Mouse (Mus musculus) B cell, adult 62 days (primary cell): Measurements from ENCODE around the gene Ddit4l. TPM values are rescaled to one million over a fixed set of nuclear protein-coding genes. Genes with fewer than 3 reads are reported as not detected.

Source experiments
- total RNA-seq: library from RNA; stranded (reverse); gene quantifications from 4 replicates; pipeline ENCODE4 v1.2.4, GENCODE M21; 2023

The Ddit4l gene
- total RNA-seq: not detected in 4 replicates

GRCm38 (mm10) chr3:137621312-137621711 is at the start of gene Ddit4l:
Ddit4l (plus strand) TSS chr3:137621612.

GRCm38 (mm10) chr3:137671224-137671623 is 49.8 kb downstream of the Ddit4l start, which contains the start of gene Gm21962:
Gm21962 (plus strand) TSS chr3:137671524.

Other genes with a start within 250 kb of the Ddit4l start
- gene Gm21962, start 49.9 kb downstream of the Ddit4l start, total RNA-seq: not detected in 4 replicates
- gene H2afz, start 242.9 kb downstream of the Ddit4l start, total RNA-seq: 84.2 to 110 TPM (median 97.5 TPM) in 4 replicates
- gene Dnajb14, start 246.1 kb downstream of the Ddit4l start, total RNA-seq: 2.8 to 5.8 TPM (median 3.6 TPM) in 4 replicates